Comparison of ENCODE assay signal across 8 mouse cellular contexts in the genomic region with DNA sequence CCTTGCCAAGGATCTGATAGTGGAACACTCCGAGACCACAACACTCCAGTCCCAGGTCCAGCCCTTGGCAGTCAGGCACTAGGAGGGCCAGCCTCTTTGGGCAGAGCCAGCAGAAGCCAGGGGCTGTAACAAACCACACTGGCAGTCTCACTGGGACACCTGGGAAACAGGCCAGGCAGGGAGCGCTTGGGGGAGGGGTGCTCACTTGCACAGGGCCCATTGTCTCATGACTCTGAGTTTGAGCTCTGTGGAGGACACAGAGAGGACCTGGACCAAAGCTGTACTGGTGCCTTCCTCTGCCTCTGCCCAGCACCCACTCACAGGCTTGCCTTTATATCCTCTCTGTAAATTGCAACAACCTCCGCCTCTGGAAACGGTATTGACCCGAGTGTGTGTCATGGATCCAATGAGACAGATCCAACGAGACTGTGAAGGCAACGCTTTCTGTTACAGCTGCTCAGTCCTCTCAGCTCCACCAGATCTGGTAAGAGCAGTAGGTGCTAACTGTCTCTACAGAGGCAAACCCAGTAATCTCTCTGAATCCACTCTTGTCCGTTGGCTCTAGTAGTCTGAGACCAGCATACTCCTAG. TPM values are rescaled to one million over a fixed set of nuclear protein-coding genes. Genes with fewer than 3 reads are reported as not detected.
DNase-seq lines count a peak whose midpoint lies in the region; ATAC-seq and TF ChIP-seq lines count a peak whose summit lies in the region.

A gene (plus strand): TSS at position 229 of the 590 bp plus-strand sequence.

- no peaks in the 10 kb centered on the region for H3K36me3 ChIP-seq in neural tube, embryonic 15.5 days

- H3K4me2 ChIP-seq in neural tube, embryonic 15.5 days = peak within 1 kb of the TSS; percentile 88

- TF ChIP-seq CTCF in layer of hippocampus, adult 2 months (conservative IDR thresholded peaks at IDR 0.05) = no peak

- WGBS in neural tube, embryonic 15.5 days = 18% methylated on average over 8 of the region's 8 CpGs

- no peaks in the 10 kb centered on the region for H3K9me3 ChIP-seq in neural tube, embryonic 15.5 days (replicated peaks)

- intact Hi-C loops in heart, postnatal 36 days (cut with DNase I) = no loop called here

- no peaks in the 10 kb centered on the region for H3K27me3 ChIP-seq in neural tube, embryonic 15.5 days (replicated peaks)

- H3K9ac ChIP-seq in neural tube, embryonic 15.5 days (replicated peaks) = peak within 1 kb of the TSS; percentile 91

- ATAC-seq in frontal cortex, adult (ENCODE audit: low TSS enrichment) = peak; percentile 38
- peak; percentile 18 for ATAC-seq in neural tube, embryonic 15.5 days (ENCODE audit: low FRiP score)

- peak; percentile 93 for DNase-seq in Muller cell, postnatal 12 days (ENCODE audit: inconsistent ontology term)
- peak; percentile 47 for DNase-seq in cerebellum, adult 8-10 months
- DNase-seq in heart, postnatal 36 days = peak; percentile 73 to 79
- DNase-seq in layer of hippocampus, adult 2 months (ENCODE audit: low spot score in 2 of 2) = peak; percentile 79 to 85
- peak; percentile 84 to 91 for DNase-seq in lung, adult 18-20 months
- DNase-seq in natural killer cell, adult 2 months (ENCODE audit: low spot score in 2 of 2) = no peak

- peaks cover 34% of the 10 kb centered on the region for H3K4me1 ChIP-seq in neural tube, embryonic 15.5 days

- H3K4me3 ChIP-seq in layer of hippocampus, adult 2 months = peak within 1 kb of the TSS; percentile 93
- H3K4me3 ChIP-seq in neural tube, embryonic 15.5 days (replicated peaks) = peak within 1 kb of the TSS; percentile 78

- peak within 1 kb of the TSS; percentile 94 for H3K27ac ChIP-seq in layer of hippocampus, adult 2 months
- H3K27ac ChIP-seq in neural tube, embryonic 15.5 days (replicated peaks) = peak within 1 kb of the TSS; percentile 96

RNA-seq across cellular contexts. Expression of the gene that starts here (rescaled TPM):
- total RNA-seq in heart, postnatal 36 days (2021) = 10 to 100 TPM; 32.9 to 50.2 TPM
- 100 to 1,000 TPM; 162 to 164 TPM for total RNA-seq in layer of hippocampus, adult 2 months (2021)
- 270 and 288 TPM in 2 replicates for polyA plus RNA-seq in neural tube, embryonic 15.5 days (2015; fragmentation: Nextera tagmentation; extraction: Ambion mirVana)

Comparison
In these comparisons a context has a peak if more than half of its experiments do, and no peak if none do; other contexts are left out.
1. DNase-seq: peak in Muller cell, postnatal 12 days (single experiment), cerebellum, adult 8-10 months (single experiment), heart, postnatal 36 days (2 of 2), layer of hippocampus, adult 2 months (2 of 2) and lung, adult 18-20 months (2 of 2); none in natural killer cell, adult 2 months (0 of 2).